Mouse (Mus musculus): Measurements from ENCODE around the gene Sema3d. TPM values are rescaled to one million over a fixed set of nuclear protein-coding genes. Genes with fewer than 3 reads are reported as not detected.

Gene Sema3d
- polyA plus RNA-seq (2015; fragmentation: Nextera tagmentation; extraction: Ambion mirVana) = 5.2 and 6.0 TPM in 2 replicates

- ATAC-seq (ENCODE audit: low read depth) = peak; percentile 99
- peak within 1 kb of the TSS; percentile 69 for H3K9ac ChIP-seq
- no peaks in the 10 kb centered on the region for H3K9me3 ChIP-seq
- peaks cover 15% of the 10 kb centered on the region for H3K4me1 ChIP-seq (replicated peaks)
- H3K36me3 ChIP-seq = no peaks in the 10 kb centered on the region
- H3K27ac ChIP-seq (replicated peaks) = no peak within 1 kb of the TSS
- H3K4me3 ChIP-seq = peak within 1 kb of the TSS; percentile 57
- peaks cover 36% of the 10 kb centered on the region for H3K27me3 ChIP-seq
- WGBS = under 1% methylated on average over 49 of the region's 49 CpGs
- H3K4me2 ChIP-seq = peak within 1 kb of the TSS; percentile 98
Observed at GRCm38 (mm10) chr5:12383133-12383959, at the start of gene Sema3d. Sema3d (plus strand) TSS chr5:12383385.

- Histone ChIP-seq H3K27me3 (peaks cover 6% of the 10 kb centered on the region), H3K4me1 (replicated peaks) (no peaks in the 10 kb centered on the region), H3K4me3 (no peak overlapping the region), H3K27ac (replicated peaks) (no peak overlapping the region), H3K36me3 (no peaks in the 10 kb centered on the region), H3K9ac (no peak overlapping the region), H3K4me2 (no peak overlapping the region), H3K9me3 (no peaks in the 10 kb centered on the region)
- ATAC-seq (ENCODE audit: low read depth) = no peak
- WGBS = 53% methylated on average over 1 of the region's 1 CpGs
Observed at GRCm38 (mm10) chr5:12377261-12377660, 5.9 kb upstream of the Sema3d start.

GRCm38 (mm10) chr5:12378900-12379299 lies 4.3 kb upstream of the Sema3d start:
- Histone ChIP-seq H3K4me1 (replicated peaks) (peaks cover 8% of the 10 kb centered on the region), H3K4me2 (no peak overlapping the region), H3K36me3 (no peaks in the 10 kb centered on the region), H3K27me3 (peaks cover 17% of the 10 kb centered on the region), H3K9ac (no peak overlapping the region), H3K27ac (replicated peaks) (no peak overlapping the region), H3K9me3 (no peaks in the 10 kb centered on the region), H3K4me3 (no peak overlapping the region)
- WGBS = 59% methylated on average over 5 of the region's 5 CpGs
- ATAC-seq (ENCODE audit: low read depth) = no peak

- H3K9me3 ChIP-seq = no peaks in the 10 kb centered on the region
- H3K36me3 ChIP-seq = no peaks in the 10 kb centered on the region
- H3K27me3 ChIP-seq = peaks cover 36% of the 10 kb centered on the region
- H3K4me1 ChIP-seq (replicated peaks) = peaks cover 15% of the 10 kb centered on the region
- no peak overlapping the region for H3K4me2 ChIP-seq
- no peak overlapping the region for H3K9ac ChIP-seq
- no peak overlapping the region for H3K4me3 ChIP-seq
- 87% methylated on average over 5 of the region's 5 CpGs for WGBS
- H3K27ac ChIP-seq (replicated peaks) = no peak overlapping the region
- no peak for ATAC-seq (ENCODE audit: low read depth)
Observed at GRCm38 (mm10) chr5:12382010-12382409, 1.2 kb upstream of the Sema3d start.

GRCm38 (mm10) chr5:12383960-12384285 lies 738 bp downstream of the Sema3d start:
- ATAC-seq (ENCODE audit: low read depth) = peak; percentile 16
- peak overlapping the region; percentile 57 for H3K4me3 ChIP-seq
- no peak overlapping the region for H3K27ac ChIP-seq (replicated peaks)
- peaks cover 15% of the 10 kb centered on the region for H3K4me1 ChIP-seq (replicated peaks)
- peak overlapping the region; percentile 69 for H3K9ac ChIP-seq
- WGBS = 2% methylated on average over 10 of the region's 10 CpGs
- peaks cover 36% of the 10 kb centered on the region for H3K27me3 ChIP-seq
- no peaks in the 10 kb centered on the region for H3K9me3 ChIP-seq
- peak overlapping the region; percentile 98 for H3K4me2 ChIP-seq
- no peaks in the 10 kb centered on the region for H3K36me3 ChIP-seq

- H3K4me3 ChIP-seq = no peak overlapping the region
- H3K27ac ChIP-seq (replicated peaks) = no peak overlapping the region
- no peaks in the 10 kb centered on the region for H3K4me1 ChIP-seq (replicated peaks)
- H3K4me2 ChIP-seq = no peak overlapping the region
- H3K9me3 ChIP-seq = no peaks in the 10 kb centered on the region
- no peaks in the 10 kb centered on the region for H3K36me3 ChIP-seq
- ATAC-seq (ENCODE audit: low read depth) = no peak
- WGBS = 87% methylated on average over 5 of the region's 5 CpGs
- no peaks in the 10 kb centered on the region for H3K27me3 ChIP-seq
- H3K9ac ChIP-seq = no peak overlapping the region
Observed at GRCm38 (mm10) chr5:12392667-12393066, 9.5 kb downstream of the Sema3d start.

GRCm38 (mm10) chr5:12399271-12399670 lies 16.1 kb downstream of the Sema3d start:
- ATAC-seq (ENCODE audit: low read depth) = no peak
- H3K27me3 ChIP-seq = no peaks in the 10 kb centered on the region
- no peaks in the 10 kb centered on the region for H3K4me1 ChIP-seq (replicated peaks)
- no peaks in the 10 kb centered on the region for H3K36me3 ChIP-seq
- no peaks in the 10 kb centered on the region for H3K9me3 ChIP-seq
- H3K9ac ChIP-seq = no peak overlapping the region
- H3K4me2 ChIP-seq = no peak overlapping the region
- no peak overlapping the region for H3K4me3 ChIP-seq
- H3K27ac ChIP-seq (replicated peaks) = no peak overlapping the region
- 71% methylated on average over 2 of the region's 2 CpGs for WGBS

DNA sequence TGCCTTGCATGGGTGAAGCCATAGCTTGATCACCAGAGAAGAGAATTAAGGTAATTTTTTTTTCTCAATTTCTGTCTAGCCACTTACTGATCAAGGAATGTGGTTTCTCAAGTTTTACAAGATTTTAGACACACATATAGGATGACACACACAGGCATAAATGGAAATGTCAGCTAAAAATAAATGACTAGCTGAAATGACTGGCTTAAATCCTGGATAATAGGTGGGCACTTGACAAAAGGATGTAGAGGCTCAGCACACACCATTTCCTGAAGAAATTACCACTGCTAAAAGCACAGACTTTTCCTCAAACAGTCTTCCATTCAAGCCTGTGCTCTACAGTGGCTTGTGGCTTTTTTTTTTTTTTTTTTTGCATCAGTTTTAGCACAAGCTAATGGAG lies 21.0 kb downstream of the Sema3d start:
- no peak for ATAC-seq (ENCODE audit: low read depth)
- Histone ChIP-seq H3K27me3 (no peaks in the 10 kb centered on the region), H3K4me2 (no peak overlapping the region), H3K9me3 (no peaks in the 10 kb centered on the region), H3K27ac (replicated peaks) (no peak overlapping the region), H3K4me3 (no peak overlapping the region), H3K4me1 (replicated peaks) (no peaks in the 10 kb centered on the region), H3K9ac (no peak overlapping the region), H3K36me3 (no peaks in the 10 kb centered on the region)

- Histone ChIP-seq H3K9me3 (no peaks in the 10 kb centered on the region), H3K4me3 (no peak overlapping the region), H3K27ac (replicated peaks) (no peak overlapping the region), H3K27me3 (no peaks in the 10 kb centered on the region), H3K4me1 (replicated peaks) (no peaks in the 10 kb centered on the region), H3K36me3 (no peaks in the 10 kb centered on the region), H3K4me2 (no peak overlapping the region), H3K9ac (no peak overlapping the region)
- WGBS = 65% methylated on average over 3 of the region's 3 CpGs
- ATAC-seq (ENCODE audit: low read depth) = no peak
Observed at GRCm38 (mm10) chr5:12412595-12412994, 29.4 kb downstream of the Sema3d start.

DNA sequence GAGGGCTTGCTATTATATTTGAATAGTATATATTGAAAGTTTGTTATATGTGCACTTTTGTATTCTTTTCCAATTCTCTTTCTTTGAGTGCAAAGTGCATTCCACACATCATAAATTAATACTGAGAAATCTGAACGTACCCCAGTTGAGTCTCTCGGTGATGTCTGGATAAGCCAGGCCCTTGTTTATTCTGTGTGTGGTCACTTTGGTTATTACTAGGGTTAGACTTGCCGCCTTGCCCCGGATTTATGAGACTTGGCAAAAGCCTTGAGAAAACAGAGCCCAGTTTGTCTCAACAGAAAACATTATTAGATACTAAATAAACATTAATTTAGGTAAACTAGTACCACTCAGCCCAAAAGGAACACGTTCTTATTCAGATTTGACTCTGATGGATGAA lies 40.1 kb downstream of the Sema3d start:
- 74% methylated on average over 5 of the region's 5 CpGs for WGBS
- no peak overlapping the region for H3K27ac ChIP-seq (replicated peaks)
- H3K4me2 ChIP-seq = no peak overlapping the region
- no peaks in the 10 kb centered on the region for H3K9me3 ChIP-seq
- ATAC-seq (ENCODE audit: low read depth) = no peak
- no peak overlapping the region for H3K4me3 ChIP-seq
- no peak overlapping the region for H3K9ac ChIP-seq
- H3K4me1 ChIP-seq (replicated peaks) = no peaks in the 10 kb centered on the region
- no peaks in the 10 kb centered on the region for H3K36me3 ChIP-seq
- no peaks in the 10 kb centered on the region for H3K27me3 ChIP-seq

GRCm38 (mm10) chr5:12441737-12442136 lies 58.6 kb downstream of the Sema3d start:
- WGBS = 78% methylated on average over 1 of the region's 1 CpGs
- ATAC-seq (ENCODE audit: low read depth) = peak; percentile 65

DNA sequence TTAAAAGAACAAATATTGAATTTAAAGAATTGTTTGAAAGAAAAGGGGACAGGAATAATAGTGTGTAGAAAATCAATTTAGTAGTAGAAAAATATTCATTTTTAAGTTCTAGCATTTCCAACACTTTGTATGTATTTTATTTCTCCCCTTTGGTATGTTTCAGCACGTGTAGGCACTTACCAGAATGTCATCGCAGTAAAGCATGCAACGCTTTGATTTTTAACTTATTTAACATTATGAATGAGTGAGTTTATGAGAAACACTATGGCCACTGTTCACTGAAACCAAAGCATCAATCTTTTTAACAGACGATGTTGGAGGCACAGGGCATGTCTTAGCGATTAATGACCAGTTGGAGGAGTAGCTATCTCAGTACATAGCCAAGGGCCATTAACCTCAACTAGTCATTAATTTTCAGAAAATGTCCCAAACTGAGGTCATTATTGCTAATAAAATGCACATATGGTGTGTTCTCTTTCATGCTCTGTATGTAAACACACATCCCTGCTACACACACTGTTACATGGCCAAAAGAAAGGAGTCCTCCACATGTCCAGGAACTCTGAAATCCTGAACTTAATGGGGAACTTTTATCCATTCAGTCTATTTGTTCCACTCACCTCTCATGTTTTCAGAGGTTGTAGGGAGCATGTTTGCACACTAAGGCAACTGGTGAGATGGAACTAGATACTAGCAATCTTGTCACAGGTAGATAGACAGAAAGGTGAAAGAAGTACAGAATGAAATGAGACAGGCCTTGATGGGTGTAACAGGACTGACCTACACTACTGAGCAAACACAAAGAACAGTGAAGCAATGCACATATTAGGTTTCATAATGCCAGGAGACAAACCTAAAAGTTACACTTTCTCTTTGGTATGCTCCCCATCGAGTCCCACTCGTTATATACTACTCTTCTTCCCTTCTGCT lies 59.3 kb downstream of the Sema3d start:
- Histone ChIP-seq H3K4me1 (replicated peaks) (peaks cover 3% of the 10 kb centered on the region; the same call in 1 of the 2 replicates), H3K27me3 (no peaks in the 10 kb centered on the region), H3K9me3 (no peaks in the 10 kb centered on the region), H3K9ac (no peak overlapping the region), H3K4me3 (no peak overlapping the region), H3K27ac (replicated peaks) (no peak overlapping the region), H3K36me3 (no peaks in the 10 kb centered on the region), H3K4me2 (no peak overlapping the region)
- WGBS = 57% methylated on average over 7 of the region's 7 CpGs
- ATAC-seq (ENCODE audit: low read depth) = peak; percentile 40; the same call in 1 of the 2 replicates

More at GRCm38 (mm10) chr5:12441737-12442136, 58.6 kb downstream of the Sema3d start:
- Histone ChIP-seq H3K27ac (replicated peaks) (no peak overlapping the region), H3K4me1 (replicated peaks) (peaks cover 3% of the 10 kb centered on the region; the same call in 1 of the 2 replicates), H3K4me2 (no peak overlapping the region), H3K9me3 (no peaks in the 10 kb centered on the region), H3K9ac (no peak overlapping the region), H3K4me3 (no peak overlapping the region), H3K27me3 (no peaks in the 10 kb centered on the region), H3K36me3 (no peaks in the 10 kb centered on the region)
